Mouse (Mus musculus): ENCODE measurements around the gene Rdh7.
"Not testable (repeated sequence)": the region's sequence is repeated elsewhere in the genome, so short reads cannot be mapped to it uniquely, and the experiment has no call there.

The Rdh7 gene

GRCm38 (mm10) chr10:127888605-127889004 is at the start of gene Rdh7:
Gene Rdh7 (minus strand): TSS chr10:127888817.
- DNase-seq: no peak

DNA sequence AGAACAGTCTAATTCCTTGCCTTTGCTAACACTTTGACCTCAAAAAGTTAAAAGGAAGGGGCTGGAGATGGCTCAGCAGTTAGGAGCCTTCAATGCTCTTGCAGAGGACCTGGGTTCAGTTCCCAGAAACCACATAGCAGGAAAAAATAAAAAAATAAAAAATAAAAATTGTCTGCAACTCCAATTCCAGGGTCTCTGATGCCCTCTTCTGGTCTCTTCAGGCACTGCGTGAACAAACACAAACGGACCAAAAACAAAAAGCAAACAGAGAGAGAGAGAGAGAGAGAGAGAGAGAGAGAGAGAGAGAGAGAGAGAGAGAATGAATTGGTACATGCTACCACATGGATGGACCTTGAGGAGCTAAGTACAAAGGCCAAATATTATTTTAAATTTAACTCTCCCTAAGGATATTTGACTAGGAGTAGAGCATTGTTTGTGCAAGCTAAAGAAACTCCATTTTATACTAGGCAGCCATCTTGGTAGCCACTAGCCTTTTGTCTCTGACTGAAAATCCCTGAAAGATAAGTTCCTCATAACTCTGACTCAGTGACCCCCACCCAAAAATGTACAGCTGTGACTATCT is 48.9 kb upstream of the Rdh7 start:
- DNase-seq: peak; percentile 52

DNA sequence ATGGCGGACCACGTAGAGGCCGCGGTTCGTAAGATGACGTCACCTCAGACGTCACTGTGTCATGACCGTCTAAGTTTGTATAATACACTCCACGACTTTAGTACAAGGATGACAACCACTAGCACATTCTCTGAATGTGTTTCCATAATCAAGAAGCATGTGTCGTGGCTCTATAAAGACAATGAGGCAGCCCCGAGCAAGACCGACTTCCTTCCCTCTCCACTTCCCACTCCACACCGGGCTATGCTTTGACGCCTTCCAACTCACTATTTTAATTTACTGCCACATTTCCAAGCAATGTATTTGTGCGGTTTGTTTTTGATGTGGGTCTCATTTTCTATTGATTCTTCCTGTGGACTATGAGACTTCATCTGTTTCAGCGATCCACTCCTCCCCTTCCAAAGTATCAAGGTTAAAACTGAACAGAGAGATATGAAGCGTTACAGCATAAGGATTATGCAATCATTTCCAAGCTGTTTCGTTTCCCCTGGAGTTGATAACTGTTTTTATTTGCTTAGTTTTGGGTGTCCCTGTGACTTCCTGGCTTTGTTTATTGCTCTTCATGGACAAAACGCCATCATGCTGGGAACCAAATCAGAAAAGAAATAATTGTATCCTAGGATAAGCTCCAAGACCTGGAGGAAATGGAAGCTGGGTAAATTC is 48.3 kb upstream of the Rdh7 start:
- DNase-seq: no peak

DNA sequence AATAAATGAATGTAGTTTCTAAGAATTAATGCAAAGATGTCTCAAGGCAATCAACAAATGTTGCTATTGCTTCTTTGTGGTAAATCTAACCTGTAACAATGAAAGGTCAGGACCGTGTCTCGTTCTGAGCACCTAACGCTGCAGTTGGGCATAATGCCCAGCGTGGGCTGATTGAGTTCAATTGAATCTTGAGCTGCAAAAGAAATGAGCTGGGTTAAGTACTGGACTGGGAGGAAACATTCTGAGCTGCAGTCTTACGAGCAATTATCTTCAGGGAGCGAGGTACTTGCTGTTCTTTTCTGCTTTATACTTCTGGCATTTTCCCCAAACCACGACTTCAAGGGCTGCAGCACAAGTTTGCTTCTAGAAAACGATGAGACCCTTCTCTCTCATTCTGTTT is 47.7 kb upstream of the Rdh7 start:
- no peak for DNase-seq

GRCm38 (mm10) chr10:127932290-127932926 is 43.8 kb upstream of the Rdh7 start:
- no peak for DNase-seq

- no peak for DNase-seq
These were observed 39.1 kb upstream of the Rdh7 start for GRCm38 (mm10) chr10:127927737-127928136.

DNA sequence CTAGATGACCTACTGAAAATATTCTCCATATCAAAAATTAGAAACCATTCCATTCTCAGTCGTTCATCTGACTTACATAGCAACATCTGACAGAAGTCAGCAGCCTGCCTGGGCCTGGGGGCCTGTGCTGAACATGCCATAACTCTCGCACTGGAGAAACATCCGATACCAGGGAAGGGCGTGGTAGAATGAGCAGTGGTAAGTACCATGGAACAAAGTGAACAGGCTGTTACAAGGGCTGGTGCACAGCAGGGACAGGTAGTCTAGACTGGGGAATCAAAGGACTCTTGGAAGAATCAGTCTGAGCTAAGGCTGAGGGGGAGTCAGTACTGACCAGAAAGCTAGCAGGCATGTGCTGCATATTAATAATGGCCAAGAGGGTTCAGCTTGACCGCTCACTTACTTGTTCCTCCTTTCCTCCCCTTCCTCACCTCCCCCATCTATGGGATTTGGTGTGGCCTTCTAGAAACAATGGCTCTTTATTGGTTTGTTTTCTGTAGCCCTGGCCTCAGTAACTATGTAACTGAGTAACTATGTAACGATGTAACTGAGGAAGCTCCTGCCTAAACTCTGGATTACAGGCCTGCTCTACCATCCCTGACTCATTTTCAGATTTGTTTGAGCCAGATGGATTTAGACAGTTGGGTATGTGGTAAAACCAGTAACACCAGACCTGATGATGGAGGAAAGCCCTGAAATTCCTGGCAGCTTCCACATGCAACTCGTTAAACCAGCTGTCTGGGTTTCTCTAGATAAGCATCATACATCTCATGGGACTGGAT is 36.2 kb upstream of the Rdh7 start:
- no peak for DNase-seq

- DNase-seq: no peak
These were observed 34.4 kb upstream of the Rdh7 start for GRCm38 (mm10) chr10:127923024-127923423.

DNA sequence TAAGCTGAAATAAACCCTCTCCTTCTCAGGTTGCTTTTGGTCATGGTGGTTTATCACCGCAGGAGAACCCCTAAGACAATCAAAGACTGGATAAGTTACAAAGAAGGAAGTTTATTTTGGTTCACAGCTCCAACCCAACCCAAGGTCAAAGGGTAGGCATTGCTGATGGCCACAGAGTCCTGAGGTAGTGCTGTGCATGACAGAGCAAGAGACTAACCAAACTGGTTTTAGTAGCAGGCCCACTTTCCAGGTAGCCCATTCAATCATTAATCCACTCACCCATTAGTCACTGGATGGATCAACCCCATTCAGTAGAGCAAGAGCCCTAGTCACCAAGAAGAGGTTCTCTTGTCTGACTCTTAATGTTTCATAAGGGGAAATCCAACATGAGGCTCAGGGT is 33.6 kb upstream of the Rdh7 start:
- no peak for DNase-seq

- DNase-seq: no peak
These were observed 29.0 kb upstream of the Rdh7 start for GRCm38 (mm10) chr10:127917651-127918050.

DNA sequence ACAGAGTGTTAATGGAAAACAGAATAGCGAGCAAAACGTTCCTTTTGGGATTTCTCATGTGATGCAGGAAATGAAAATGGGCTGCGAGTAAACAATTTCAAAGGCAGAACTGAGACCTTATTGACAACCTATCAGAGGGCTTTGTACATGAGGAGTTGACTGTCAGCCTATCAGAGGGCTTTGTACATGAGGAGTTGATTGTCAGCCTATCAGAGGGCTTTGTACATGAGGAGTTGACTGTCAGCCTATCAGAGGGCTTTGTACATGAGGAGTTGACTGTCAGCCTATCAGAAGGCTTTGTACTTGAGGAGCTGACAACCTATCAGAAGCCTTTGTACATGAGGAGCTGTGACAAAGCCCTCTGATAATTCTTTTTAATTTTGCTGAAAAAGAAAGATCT is 28.6 kb upstream of the Rdh7 start:
- DNase-seq: not testable (repeated sequence)

DNA sequence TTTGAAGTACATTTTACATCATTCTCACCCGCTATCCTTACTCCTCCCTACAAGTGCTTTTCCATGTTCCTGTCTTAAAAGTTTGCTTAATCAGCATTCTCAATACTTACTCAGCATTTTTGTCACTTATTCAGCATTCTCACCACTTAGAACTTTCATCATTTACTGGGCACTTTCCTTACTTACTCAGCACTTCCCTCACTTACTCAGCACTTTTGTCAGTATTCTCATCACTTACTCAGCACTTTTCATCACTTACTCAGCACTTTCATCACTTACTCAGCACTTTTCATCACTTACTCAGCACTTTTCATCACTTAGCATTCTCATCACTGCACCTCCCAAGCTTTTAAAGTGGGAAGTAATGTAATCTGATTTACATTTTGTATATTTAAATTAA is 27.0 kb upstream of the Rdh7 start:
- DNase-seq: no peak

DNA sequence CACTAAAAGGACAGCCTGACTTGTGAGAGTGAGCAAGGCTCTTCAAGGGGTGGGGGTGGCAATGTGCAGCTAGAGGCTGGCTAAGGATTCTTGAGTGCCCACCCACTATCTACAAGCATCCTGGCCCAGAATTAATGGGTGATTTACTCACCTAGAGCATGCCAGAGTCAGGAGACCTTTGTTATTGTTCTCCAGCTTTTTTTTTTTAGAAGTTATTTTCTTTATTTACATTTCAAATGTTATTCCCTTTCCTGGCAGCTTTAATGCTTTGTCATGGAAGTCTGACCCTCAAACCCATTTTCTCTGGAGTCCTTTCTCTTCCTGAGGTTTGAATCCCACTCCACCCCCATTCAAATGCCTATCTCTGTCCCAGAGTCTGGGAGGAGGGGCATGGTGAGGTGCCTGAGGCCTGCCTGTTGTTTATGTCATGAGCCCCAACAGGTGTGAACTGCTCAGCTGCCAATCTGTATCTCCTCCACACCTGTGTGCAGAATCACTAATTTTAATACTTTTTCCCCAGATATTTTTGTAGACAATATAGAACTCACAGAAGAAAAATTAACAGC is 18.9 kb upstream of the Rdh7 start:
- DNase-seq: no peak

DNA sequence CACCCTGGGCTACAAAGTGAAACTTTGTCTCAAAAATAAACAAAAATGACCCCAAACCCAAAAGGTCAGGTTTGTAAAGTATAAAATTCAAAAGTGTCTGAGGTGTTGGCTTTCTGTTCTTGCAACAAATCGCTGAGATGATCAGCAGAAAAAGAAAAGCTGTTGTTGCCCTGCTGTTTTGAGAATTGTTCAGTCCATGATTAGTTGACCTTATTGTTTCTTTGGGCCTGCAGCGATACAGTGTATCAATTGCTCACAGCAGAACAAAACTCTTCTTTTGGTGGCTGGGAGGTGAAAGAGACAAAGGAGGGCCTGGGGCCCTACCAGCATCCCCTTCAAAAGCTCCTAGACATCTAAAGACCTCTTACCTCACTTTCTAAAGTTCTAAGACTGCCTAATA is 17.5 kb upstream of the Rdh7 start:
- DNase-seq: no peak

- DNase-seq: no peak
These were observed 16.3 kb upstream of the Rdh7 start for GRCm38 (mm10) chr10:127904718-127905446.

- no peak for DNase-seq
These were observed 14.5 kb upstream of the Rdh7 start for GRCm38 (mm10) chr10:127903116-127903515.

DNA sequence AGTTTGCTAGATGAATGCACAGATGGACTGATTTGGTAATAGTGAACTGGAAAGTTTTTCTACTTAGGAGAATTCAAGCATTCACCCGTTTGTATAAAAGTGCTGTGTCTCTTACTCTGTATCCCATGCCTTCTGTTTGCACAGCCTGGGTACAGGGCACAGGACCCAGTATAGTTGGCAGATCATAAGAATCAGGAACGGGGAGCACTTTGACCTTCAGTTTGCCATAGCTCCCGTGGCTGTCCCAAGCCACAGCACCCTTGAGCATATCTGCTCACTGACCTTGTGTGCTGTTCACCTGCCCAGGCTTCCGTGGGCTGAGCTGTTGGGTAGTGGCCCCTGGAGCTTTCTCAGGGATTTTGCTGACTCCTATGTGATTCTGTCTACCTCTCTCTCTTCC is 13.1 kb upstream of the Rdh7 start:
- no peak for DNase-seq

GRCm38 (mm10) chr10:127899783-127900182 is 11.2 kb upstream of the Rdh7 start:
- no peak for DNase-seq

DNA sequence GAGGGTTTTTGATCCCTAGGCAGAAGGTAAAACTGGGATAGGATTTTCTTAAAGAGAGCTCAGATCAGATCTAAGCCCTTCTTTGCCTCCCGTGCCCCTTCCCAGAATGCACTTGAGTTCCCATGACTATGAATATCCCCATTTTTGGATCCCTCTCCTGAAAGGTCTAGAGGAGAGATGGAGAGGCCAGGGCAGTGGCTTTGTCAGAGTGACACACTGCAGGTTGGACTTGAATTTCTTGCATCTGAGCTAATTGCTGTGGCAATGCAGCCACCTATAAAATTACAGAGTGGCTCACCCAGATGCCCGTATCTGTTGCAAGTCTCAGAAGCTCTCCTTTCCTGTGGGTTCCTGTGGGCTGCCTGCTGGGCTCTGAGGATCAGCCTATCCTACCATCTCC is 9.6 kb upstream of the Rdh7 start, which contains the start of gene Sdr9c7:
TSS of gene Sdr9c7 (plus strand) at position 301 of the 400 bp plus-strand sequence.
- no peak for DNase-seq

- no peak for DNase-seq
These were observed 8.9 kb upstream of the Rdh7 start for GRCm38 (mm10) chr10:127897506-127897905.

- no peak for DNase-seq
These were observed 8.1 kb upstream of the Rdh7 start for GRCm38 (mm10) chr10:127896705-127897104.

Data from cerebellum, adult 8-10 months (tissue).